Mouse (Mus musculus) cerebellum, adult 2 months (tissue): Measurements from ENCODE around the gene Rrnad1.

ENCODE experiments used
- CTCF ChIP-seq: fragments of 200-500 bp; IDR thresholded peaks from 2 replicates; pipeline ENCODE4 v1.5.1; 2011; ENCODE audit warnings: low read depth, mild to moderate bottlenecking, control low read depth, low read length, moderate library complexity, borderline replicate concordance; ENCODE audit not compliant: insufficient read depth
- POLR2A ChIP-seq: fragments of 200-500 bp; IDR thresholded peaks from 2 replicates; pipeline ENCODE4 v1.6.1; 2011; ENCODE audit warnings: low read length, control low read depth, borderline replicate concordance; ENCODE audit not compliant: insufficient read depth

- TF ChIP-seq POLR2A (no peak), CTCF (no peak)
Measured at GRCm38 (mm10) chr3:87899776-87900175, 30.7 kb downstream of the Rrnad1 start.
